Comparison of ENCODE assay signal across 8 mouse cellular contexts in genomic region chr10:63099941-63100562, GRCm38 (mm10). TPM values are rescaled to one million over a fixed set of nuclear protein-coding genes. Genes with fewer than 3 reads are reported as not detected.
DNase-seq lines count a peak whose midpoint lies in the region; ATAC-seq lines count a peak whose summit lies in the region.

No protein-coding gene starts in this region.

- H3K36me3 ChIP-seq in hindbrain, embryonic 16.5 days (ENCODE audit: control insufficient read depth, insufficient read depth, low read length): no peaks in the 10 kb centered on the region
- no peaks in the 10 kb centered on the region for H3K36me3 ChIP-seq in midbrain, embryonic 16.5 days (ENCODE audit: control insufficient read depth, insufficient read depth, low read length)

- H3K4me2 ChIP-seq in hindbrain, embryonic 16.5 days (ENCODE audit: low read length): peak overlapping the region; percentile 97
- peak overlapping the region; percentile 97 for H3K4me2 ChIP-seq in midbrain, embryonic 16.5 days (ENCODE audit: low read length)

- H3K9me3 ChIP-seq in hindbrain, embryonic 16.5 days (ENCODE audit: control insufficient read depth, low read length): no peaks in the 10 kb centered on the region
- H3K9me3 ChIP-seq in midbrain, embryonic 16.5 days (replicated peaks; ENCODE audit: control insufficient read depth, low read length, poor library complexity, severe bottlenecking): no peaks in the 10 kb centered on the region

- peak; percentile 23 to 26 for DNase-seq in heart, adult 18-20 months
- DNase-seq in heart, postnatal 25 days (ENCODE audit: low spot score): no peak
- DNase-seq in cerebellum, adult 8-10 months: peak; percentile 91
- DNase-seq in forelimb bud, embryonic 11.5 days (ENCODE audit: low read depth, low spot score): peak; percentile 52
- peak; percentile 77 to 85 for DNase-seq in left cerebral cortex, postnatal 36 days (ENCODE audit: low spot score in 2 of 2)
- peak; percentile 39 for DNase-seq in telencephalon, adult 2 months (ENCODE audit: low read depth, low spot score)

- H3K27ac ChIP-seq in hindbrain, embryonic 16.5 days (ENCODE audit: low read depth, low read length): peak overlapping the region; percentile 66
- peak overlapping the region; percentile 56 for H3K27ac ChIP-seq in midbrain, embryonic 16.5 days (ENCODE audit: low read length)

- intact Hi-C loops in heart, postnatal 25 days (cut with DNase I): no loop called here
- intact Hi-C loops in left cerebral cortex, postnatal 36 days (cut with DNase I): loop anchor here (10.0 kb wide), 1 partner anchor 75 kb away; the partner anchor contains the start of genes Hnrnph3 and Pbld2

- ATAC-seq in hindbrain, embryonic 16.5 days: peak; percentile 96
- ATAC-seq in midbrain, embryonic 16.5 days: peak; percentile 92

- peaks cover 4% of the 10 kb centered on the region; the same call in 1 of the 2 replicates for H3K27me3 ChIP-seq in hindbrain, embryonic 16.5 days (replicated peaks; ENCODE audit: control insufficient read depth, insufficient read depth, low read length)
- H3K27me3 ChIP-seq in midbrain, embryonic 16.5 days (ENCODE audit: control insufficient read depth, insufficient read depth, low read depth, low read length): no peaks in the 10 kb centered on the region

- peaks cover 7% of the 10 kb centered on the region for H3K4me1 ChIP-seq in hindbrain, embryonic 16.5 days (ENCODE audit: control insufficient read depth, insufficient read depth, low read depth, low read length)
- H3K4me1 ChIP-seq in midbrain, embryonic 16.5 days (ENCODE audit: control insufficient read depth, insufficient read depth, low read length): peaks cover 4% of the 10 kb centered on the region

- H3K4me3 ChIP-seq in hindbrain, embryonic 16.5 days (ENCODE audit: low read length): peak overlapping the region; percentile 73
- peak overlapping the region; percentile 68 for H3K4me3 ChIP-seq in midbrain, embryonic 16.5 days (ENCODE audit: low read depth, low read length)

- H3K9ac ChIP-seq in hindbrain, embryonic 16.5 days (ENCODE audit: low read depth, low read length): peak overlapping the region; percentile 83
- peak overlapping the region; percentile 83 for H3K9ac ChIP-seq in midbrain, embryonic 16.5 days (ENCODE audit: low read depth, low read length)

- under 1% methylated on average over 56 of the region's 62 CpGs for WGBS in hindbrain, embryonic 16.5 days
- WGBS in midbrain, embryonic 16.5 days: under 1% methylated on average over 62 of the region's 62 CpGs

RNA-seq across cellular contexts. Expression of gene Atoh7, which starts 0.6 kb away (rescaled TPM):
- not detected for total RNA-seq in heart, adult 18-20 months (2021)
- not detected for total RNA-seq in heart, postnatal 25 days (2021)
- 3.0 TPM in 2 replicates for polyA plus RNA-seq in hindbrain, embryonic 16.5 days (2015; fragmentation: Nextera tagmentation; extraction: Ambion mirVana)
- 1 to 10 TPM; 3.1 to 4.6 TPM for total RNA-seq in left cerebral cortex, postnatal 36 days (2021)
- 2.3 and 2.6 TPM in 2 replicates for polyA plus RNA-seq in midbrain, embryonic 16.5 days (2015; fragmentation: Nextera tagmentation; extraction: Ambion mirVana)

RNA-seq across cellular contexts. Expression of gene Pbld1, which starts 40.1 kb away (rescaled TPM):
- 1 to 10 TPM; 1.0 to 3.3 TPM for total RNA-seq in heart, adult 18-20 months (2021)
- total RNA-seq in heart, postnatal 25 days (2021): 1 to 10 TPM; 1.1 to 1.4 TPM
- polyA plus RNA-seq in hindbrain, embryonic 16.5 days (2015; fragmentation: Nextera tagmentation; extraction: Ambion mirVana): 0.44 and 0.75 TPM in 2 replicates
- under 1 TPM; 0.35 to 0.41 TPM for total RNA-seq in left cerebral cortex, postnatal 36 days (2021)
- polyA plus RNA-seq in midbrain, embryonic 16.5 days (2015; fragmentation: Nextera tagmentation; extraction: Ambion mirVana): 0.50 TPM in 2 replicates

Comparison
In these comparisons a context has a peak if more than half of its experiments do, and no peak if none do; other contexts are left out.
1. RNA of gene Atoh7, which starts 0.6 kb away (total RNA-seq): 3.1 to 4.6 TPM in left cerebral cortex, postnatal 36 days; not detected in heart, adult 18-20 months and not detected in heart, postnatal 25 days; every median in the first group is over 4 times any median in the second.